Mouse (Mus musculus) liver, embryonic 12.5 days (tissue): ENCODE data around the gene Pde4d. TPM values are rescaled to one million over a fixed set of nuclear protein-coding genes. Genes with fewer than 3 reads are reported as not detected.

Experiments
- ATAC-seq: fragments of 200-750 bp; cut with Nextera tagmentation; 2 replicates; pipeline ENCODE4 v1.8.0; 2017; ENCODE audit warnings: moderate number of reproducible peaks, mild to moderate bottlenecking, moderate library complexity
- H3K27ac ChIP-seq: fragments of 300-500 bp; sonication (generic); 2 replicates; pipeline ENCODE4 v1.5.1; 2016; ENCODE audit warnings: mild to moderate bottlenecking
- H3K27me3 ChIP-seq: fragments of 300-500 bp; sonication (generic); replicated peaks from 2 replicates; pipeline ENCODE4 v1.6.1; 2016; ENCODE audit warnings: mild to moderate bottlenecking, moderate library complexity
- H3K36me3 ChIP-seq: fragments of 300-500 bp; sonication (generic); 2 replicates; pipeline ENCODE4 v1.6.1; 2016; ENCODE audit warnings: mild to moderate bottlenecking, moderate library complexity
- H3K4me1 ChIP-seq: fragments of 300-500 bp; sonication (generic); 2 replicates; pipeline ENCODE4 v1.6.1; 2016
- H3K4me2 ChIP-seq: fragments of 300-500 bp; sonication (generic); 2 replicates; pipeline ENCODE4 v1.6.1; 2016; ENCODE audit warnings: mild to moderate bottlenecking, moderate library complexity
- H3K4me3 ChIP-seq: fragments of 300-500 bp; sonication (generic); 2 replicates; pipeline ENCODE4 v1.5.1; 2016; ENCODE audit warnings: mild to moderate bottlenecking, moderate library complexity
- H3K9ac ChIP-seq: fragments of 300-500 bp; sonication (generic); 2 replicates; pipeline ENCODE4 v1.6.1; 2016; ENCODE audit warnings: mild to moderate bottlenecking, moderate library complexity
- H3K9me3 ChIP-seq: fragments of 300-500 bp; sonication (generic); replicated peaks from 2 replicates; pipeline ENCODE4 v1.6.1; 2016; ENCODE audit warnings: mild to moderate bottlenecking, moderate library complexity
- WGBS: fragments of 180-500 bp; shearing (Covaris S2); methylation state at CpG from one replicate; pipeline ENCODE4 v1.1.7; 2016; ENCODE audit not compliant: insufficient replicate concordance; 5-methylcytosine and 5-hydroxymethylcytosine counted together
- polyA plus RNA-seq: library from polyadenylated mRNA; unstranded; fragments of >200 nt; fragmentation: Nextera tagmentation; extraction: Ambion mirVana; gene quantifications from 2 replicates; pipeline ENCODE4 v1.2.1, GENCODE M21; 2016

Pde4d gene
- polyA plus RNA-seq, 1 experiment from 2014 or later, result 19.4 TPM

- H3K4me2 ChIP-seq, result no peak overlapping the region
- no peak for ATAC-seq
- WGBS, result 72% methylated on average over 10 of the region's 10 CpGs
Observed at GRCm38 (mm10) chr13:109274869-109275268, 825.1 kb downstream of the Pde4d start.

GRCm38 (mm10) chr13:109277792-109278191, 828.0 kb downstream of the Pde4d start:
- Histone ChIP-seq H3K4me2 (no peak overlapping the region), H3K36me3 (no peaks in the 10 kb centered on the region), H3K9ac (no peak overlapping the region), H3K9me3 (no peaks in the 10 kb centered on the region), H3K27ac (no peak overlapping the region), H3K27me3 (no peaks in the 10 kb centered on the region), H3K4me1 (no peaks in the 10 kb centered on the region), H3K4me3 (no peak overlapping the region)
- WGBS, result 56% methylated on average over 7 of the region's 7 CpGs
- ATAC-seq, result no peak

More at GRCm38 (mm10) chr13:109274869-109275268, 825.1 kb downstream of the Pde4d start:
- Histone ChIP-seq H3K36me3 (no peaks in the 10 kb centered on the region), H3K27me3 (no peaks in the 10 kb centered on the region), H3K9me3 (no peaks in the 10 kb centered on the region), H3K4me1 (no peaks in the 10 kb centered on the region), H3K4me3 (no peak overlapping the region), H3K9ac (no peak overlapping the region), H3K27ac (no peak overlapping the region)

GRCm38 (mm10) chr13:109278504-109278912, 828.8 kb downstream of the Pde4d start:
- ATAC-seq, result no peak

GRCm38 (mm10) chr13:109279211-109279610, 829.5 kb downstream of the Pde4d start:
- H3K9ac ChIP-seq, result no peak overlapping the region
- ATAC-seq, result no peak
- WGBS, result 74% methylated on average over 6 of the region's 6 CpGs
- H3K4me1 ChIP-seq, result no peaks in the 10 kb centered on the region
- H3K27me3 ChIP-seq, result no peaks in the 10 kb centered on the region
- H3K9me3 ChIP-seq, result no peaks in the 10 kb centered on the region
- no peak overlapping the region for H3K4me3 ChIP-seq
- H3K36me3 ChIP-seq, result no peaks in the 10 kb centered on the region
- H3K27ac ChIP-seq, result no peak overlapping the region
- H3K4me2 ChIP-seq, result no peak overlapping the region

More at GRCm38 (mm10) chr13:109278504-109278912, 828.8 kb downstream of the Pde4d start:
- WGBS, result 69% methylated on average over 10 of the region's 10 CpGs
- Histone ChIP-seq H3K9me3 (no peaks in the 10 kb centered on the region), H3K4me2 (no peak overlapping the region), H3K27me3 (no peaks in the 10 kb centered on the region), H3K27ac (no peak overlapping the region), H3K4me3 (no peak overlapping the region), H3K36me3 (no peaks in the 10 kb centered on the region), H3K9ac (no peak overlapping the region), H3K4me1 (no peaks in the 10 kb centered on the region)

- no peaks in the 10 kb centered on the region for H3K36me3 ChIP-seq
- no peak for ATAC-seq
- WGBS, result 81% methylated on average over 5 of the region's 5 CpGs
- no peaks in the 10 kb centered on the region for H3K9me3 ChIP-seq
- H3K4me1 ChIP-seq, result no peaks in the 10 kb centered on the region
- H3K4me3 ChIP-seq, result no peak overlapping the region
- no peaks in the 10 kb centered on the region for H3K27me3 ChIP-seq
- H3K9ac ChIP-seq, result no peak overlapping the region
- no peak overlapping the region for H3K4me2 ChIP-seq
- H3K27ac ChIP-seq, result no peak overlapping the region
Observed at GRCm38 (mm10) chr13:109280433-109280832, 830.7 kb downstream of the Pde4d start.

- H3K9ac ChIP-seq, result no peak overlapping the region
- H3K4me2 ChIP-seq, result no peak overlapping the region
- H3K4me3 ChIP-seq, result no peak overlapping the region
- no peak overlapping the region for H3K27ac ChIP-seq
- no peak for ATAC-seq
- H3K36me3 ChIP-seq, result no peaks in the 10 kb centered on the region
- H3K9me3 ChIP-seq, result no peaks in the 10 kb centered on the region
- WGBS, result 76% methylated on average over 6 of the region's 6 CpGs
- H3K4me1 ChIP-seq, result no peaks in the 10 kb centered on the region
- H3K27me3 ChIP-seq, result no peaks in the 10 kb centered on the region
Observed at GRCm38 (mm10) chr13:109287465-109287864, 837.7 kb downstream of the Pde4d start.

- Histone ChIP-seq H3K9me3 (no peaks in the 10 kb centered on the region), H3K4me3 (no peak overlapping the region), H3K27ac (no peak overlapping the region), H3K4me2 (no peak overlapping the region), H3K9ac (no peak overlapping the region), H3K4me1 (no peaks in the 10 kb centered on the region), H3K36me3 (no peaks in the 10 kb centered on the region), H3K27me3 (no peaks in the 10 kb centered on the region)
- ATAC-seq, result no peak
- WGBS, result 60% methylated on average over 4 of the region's 4 CpGs
Observed at GRCm38 (mm10) chr13:109290922-109291321, 841.2 kb downstream of the Pde4d start.

- Histone ChIP-seq H3K9ac (no peak overlapping the region), H3K27me3 (no peaks in the 10 kb centered on the region), H3K4me2 (no peak overlapping the region), H3K9me3 (no peaks in the 10 kb centered on the region), H3K27ac (no peak overlapping the region), H3K36me3 (no peaks in the 10 kb centered on the region), H3K4me1 (no peaks in the 10 kb centered on the region), H3K4me3 (no peak overlapping the region)
- ATAC-seq, result no peak
Observed at GRCm38 (mm10) chr13:109293011-109293410, 843.3 kb downstream of the Pde4d start.

- 67% methylated on average over 3 of the region's 3 CpGs for WGBS
- Histone ChIP-seq H3K9ac (no peak overlapping the region), H3K4me1 (no peaks in the 10 kb centered on the region), H3K36me3 (no peaks in the 10 kb centered on the region), H3K9me3 (no peaks in the 10 kb centered on the region), H3K27me3 (no peaks in the 10 kb centered on the region), H3K4me3 (no peak overlapping the region), H3K27ac (no peak overlapping the region), H3K4me2 (no peak overlapping the region)
- ATAC-seq, result no peak
Observed at GRCm38 (mm10) chr13:109296347-109297037, 846.7 kb downstream of the Pde4d start.

- no peaks in the 10 kb centered on the region for H3K4me1 ChIP-seq
- no peak overlapping the region for H3K9ac ChIP-seq
- no peaks in the 10 kb centered on the region for H3K27me3 ChIP-seq
- no peak overlapping the region for H3K4me3 ChIP-seq
- WGBS, result 21% methylated on average over 7 of the region's 7 CpGs
- no peaks in the 10 kb centered on the region for H3K9me3 ChIP-seq
- H3K4me2 ChIP-seq, result no peak overlapping the region
- no peaks in the 10 kb centered on the region for H3K36me3 ChIP-seq
- H3K27ac ChIP-seq, result no peak overlapping the region
- no peak for ATAC-seq
Observed at GRCm38 (mm10) chr13:109298852-109299251, 849.1 kb downstream of the Pde4d start.

GRCm38 (mm10) chr13:109299511-109300250, 849.9 kb downstream of the Pde4d start:
- Histone ChIP-seq H3K4me3 (no peak overlapping the region), H3K4me2 (no peak overlapping the region), H3K27me3 (no peaks in the 10 kb centered on the region), H3K4me1 (no peaks in the 10 kb centered on the region), H3K27ac (no peak overlapping the region), H3K9me3 (no peaks in the 10 kb centered on the region), H3K9ac (no peak overlapping the region), H3K36me3 (no peaks in the 10 kb centered on the region)
- 76% methylated on average over 12 of the region's 12 CpGs for WGBS
- no peak for ATAC-seq

- no peak overlapping the region for H3K9ac ChIP-seq
- H3K27me3 ChIP-seq, result no peaks in the 10 kb centered on the region
- H3K4me2 ChIP-seq, result no peak overlapping the region
- 65% methylated on average over 7 of the region's 7 CpGs for WGBS
- no peaks in the 10 kb centered on the region for H3K9me3 ChIP-seq
- H3K36me3 ChIP-seq, result no peaks in the 10 kb centered on the region
- no peak for ATAC-seq
- H3K4me3 ChIP-seq, result no peak overlapping the region
- no peaks in the 10 kb centered on the region for H3K4me1 ChIP-seq
- no peak overlapping the region for H3K27ac ChIP-seq
Observed at GRCm38 (mm10) chr13:109312542-109312941, 862.8 kb downstream of the Pde4d start.
